ENCODE assay signal across 11 mouse cellular contexts in genomic region chr4:59206600-59206999, GRCm38 (mm10).
"Had no signal": no experiment of that assay in that cellular context is flagged by ENCODE, and none has a peak within 500 bp of the region (broad histone marks: within the 10 kb centered on the region; RNA-seq: fewer than 3 reads in every experiment).

No protein-coding gene starts in this region.

- H3K27me3 ChIP-seq: limb, embryonic 15.5 days; midbrain, embryonic 13.5 days; neural tube, embryonic 15.5 days; stomach, embryonic 15.5 days had no signal

- H3K9me3 ChIP-seq: limb, embryonic 15.5 days; midbrain, embryonic 13.5 days; neural tube, embryonic 15.5 days; stomach, embryonic 15.5 days had no signal

- DNase-seq: kidney, adult 18-20 months; kidney, postnatal 10 days; lung, embryonic 14.5 days; lung, postnatal 10 days; thymus, postnatal 4 days had no signal

- ATAC-seq: hindbrain, embryonic 16.5 days; midbrain, embryonic 13.5 days had no signal

- H3K4me2 ChIP-seq: limb, embryonic 15.5 days; lung, embryonic 14.5 days; midbrain, embryonic 13.5 days; neural tube, embryonic 15.5 days; stomach, embryonic 15.5 days had no signal

- H3K9ac ChIP-seq: limb, embryonic 15.5 days; lung, embryonic 14.5 days; midbrain, embryonic 13.5 days; neural tube, embryonic 15.5 days; stomach, embryonic 15.5 days had no signal

- H3K36me3 ChIP-seq: stomach, embryonic 15.5 days had no signal

- H3K4me3 ChIP-seq: limb, embryonic 15.5 days; midbrain, embryonic 13.5 days; neural tube, embryonic 15.5 days; stomach, embryonic 15.5 days had no signal

- H3K27ac ChIP-seq: limb, embryonic 15.5 days; macrophage; midbrain, embryonic 13.5 days; neural tube, embryonic 15.5 days; stomach, embryonic 15.5 days had no signal
